Mouse (Mus musculus) R1 (cell line): ENCODE results near the gene Wdr45b.
"Not testable (repeated sequence)": the region's sequence is repeated elsewhere in the genome, so short reads cannot be mapped to it uniquely, and the experiment has no call there.

ENCODE experiments used
- DNase-seq: peaks from one replicate; pipeline ENCODE4 v3.0.0-alpha.2; 2018; ENCODE audit warnings: low read depth, low spot score

Gene Wdr45b

GRCm38 (mm10) chr11:121354091-121354707 lies at the start of gene Wdr45b:
Gene Wdr45b, minus strand, starts transcription at chr11:121354445.
- DNase-seq: peak; percentile 97

- DNase-seq: no peak
Observed at GRCm38 (mm10) chr11:121392405-121392804, 38.2 kb upstream of the Wdr45b start.

- DNase-seq: no peak
Observed at GRCm38 (mm10) chr11:121390793-121391192, 36.5 kb upstream of the Wdr45b start.

- DNase-seq: no peak
Observed at GRCm38 (mm10) chr11:121388554-121388945, 34.3 kb upstream of the Wdr45b start.

- DNase-seq: peak; percentile 100
Observed at GRCm38 (mm10) chr11:121387750-121388553, 33.7 kb upstream of the Wdr45b start, which contains the start of gene Rab40b. Gene Rab40b, minus strand, starts transcription at chr11:121388251.

- DNase-seq: no peak
Observed at GRCm38 (mm10) chr11:121380294-121380693, 26.0 kb upstream of the Wdr45b start.

GRCm38 (mm10) chr11:121378644-121379043 lies 24.4 kb upstream of the Wdr45b start:
- DNase-seq: peak; percentile 59

GRCm38 (mm10) chr11:121373305-121373704 lies 19.1 kb upstream of the Wdr45b start:
- no peak for DNase-seq

- no peak for DNase-seq
Observed at GRCm38 (mm10) chr11:121370337-121370994, 16.2 kb upstream of the Wdr45b start.

- DNase-seq: peak; percentile 64
Observed at GRCm38 (mm10) chr11:121369622-121370021, 15.4 kb upstream of the Wdr45b start.

GRCm38 (mm10) chr11:121368731-121369130 lies 14.5 kb upstream of the Wdr45b start:
- no peak for DNase-seq

GRCm38 (mm10) chr11:121367170-121367707 lies 13.0 kb upstream of the Wdr45b start:
- DNase-seq: no peak

- no peak for DNase-seq
Observed at GRCm38 (mm10) chr11:121362212-121362611, 8.0 kb upstream of the Wdr45b start.

- peak; percentile 44 for DNase-seq
Observed at GRCm38 (mm10) chr11:121353326-121354090, 737 bp downstream of the Wdr45b start.

- DNase-seq: not testable (repeated sequence)
Observed at GRCm38 (mm10) chr11:121348727-121349126, 5.5 kb downstream of the Wdr45b start.

GRCm38 (mm10) chr11:121348166-121348565 lies 6.1 kb downstream of the Wdr45b start:
- DNase-seq: no peak

GRCm38 (mm10) chr11:121347036-121347435 lies 7.2 kb downstream of the Wdr45b start:
- DNase-seq: no peak

- not testable (repeated sequence) for DNase-seq
Observed at GRCm38 (mm10) chr11:121342423-121342822, 11.8 kb downstream of the Wdr45b start.

- DNase-seq: no peak
Observed at GRCm38 (mm10) chr11:121340287-121340686, 14.0 kb downstream of the Wdr45b start.

GRCm38 (mm10) chr11:121339647-121340046 lies 14.6 kb downstream of the Wdr45b start:
- no peak for DNase-seq

GRCm38 (mm10) chr11:121331641-121332040 lies 22.6 kb downstream of the Wdr45b start:
- DNase-seq: no peak
